Mouse (Mus musculus) limb, embryonic 12.5 days (tissue): Measurements from ENCODE around the gene Tecta. TPM values are rescaled to one million over a fixed set of nuclear protein-coding genes. Genes with fewer than 3 reads are reported as not detected.

Experiments used
- ATAC-seq: fragments of 200-750 bp; cut with Nextera tagmentation; 2 replicates; pipeline ENCODE4 v1.8.0; 2017; ENCODE audit warnings: low read depth, moderate TSS enrichment; ENCODE audit not compliant: insufficient number of reproducible peaks, insufficient read depth, low FRiP score, low TSS enrichment
- H3K27ac ChIP-seq: fragments of 300-500 bp; sonication (generic); 2 replicates; pipeline ENCODE4 v1.5.1; 2016; ENCODE audit warnings: mild to moderate bottlenecking, moderate library complexity
- H3K27me3 ChIP-seq: fragments of 300-500 bp; sonication (generic); 2 replicates; pipeline ENCODE4 v1.6.1; 2016; ENCODE audit warnings: mild to moderate bottlenecking, moderate library complexity
- H3K36me3 ChIP-seq: fragments of 300-500 bp; sonication (generic); 2 replicates; pipeline ENCODE4 v1.6.1; 2016; ENCODE audit warnings: mild to moderate bottlenecking, moderate library complexity
- H3K4me1 ChIP-seq: fragments of 300-500 bp; sonication (generic); replicated peaks from 2 replicates; pipeline ENCODE4 v1.6.1; 2016
- H3K4me2 ChIP-seq: fragments of 300-500 bp; sonication (generic); 2 replicates; pipeline ENCODE4 v1.6.1; 2016; ENCODE audit warnings: mild to moderate bottlenecking, moderate library complexity
- H3K4me3 ChIP-seq: fragments of 300-500 bp; sonication (generic); replicated peaks from 2 replicates; pipeline ENCODE4 v1.5.1; 2016; ENCODE audit warnings: mild to moderate bottlenecking
- H3K9ac ChIP-seq: fragments of 300-500 bp; sonication (generic); replicated peaks from 2 replicates; pipeline ENCODE4 v1.6.1; 2016; ENCODE audit warnings: mild to moderate bottlenecking, moderate library complexity
- H3K9me3 ChIP-seq: fragments of 300-500 bp; sonication (generic); 2 replicates; pipeline ENCODE4 v1.6.1; 2016; ENCODE audit warnings: mild to moderate bottlenecking, moderate library complexity
- WGBS: fragments of 180-500 bp; shearing (Covaris S2); methylation state at CpG from one replicate; pipeline ENCODE4 v1.1.7; 2016; 5-methylcytosine and 5-hydroxymethylcytosine counted together
- polyA plus RNA-seq: library from polyadenylated mRNA; unstranded; fragments of >200 nt; fragmentation: Nextera tagmentation; extraction: Ambion mirVana; gene quantifications from 2 replicates; pipeline ENCODE4 v1.2.1, GENCODE M21; 2016

The Tecta gene
- polyA plus RNA-seq, 1 experiment from 2014 or later, result 0.09 TPM

GRCm38 (mm10) chr9:42320616-42321015, 79.1 kb downstream of the Tecta start:
- Histone ChIP-seq H3K9ac (no peak overlapping the region), H3K4me2 (no peak overlapping the region), H3K27me3 (peaks cover 13% of the 10 kb centered on the region), H3K9me3 (no peaks in the 10 kb centered on the region), H3K36me3 (no peaks in the 10 kb centered on the region), H3K4me3 (no peak overlapping the region), H3K27ac (0 out of 2 replicates have a peak overlapping the region, but pooled peaks have one; percentile 29), H3K4me1 (peaks cover 10% of the 10 kb centered on the region; the same call in 1 of the 2 replicates)
- no peak for ATAC-seq
- 91% methylated on average over 7 of the region's 7 CpGs for WGBS

- 89% methylated on average over 9 of the region's 9 CpGs for WGBS
- no peak overlapping the region for H3K4me2 ChIP-seq
- no peaks in the 10 kb centered on the region for H3K36me3 ChIP-seq
- no peak for ATAC-seq
- no peaks in the 10 kb centered on the region for H3K9me3 ChIP-seq
- peaks cover 10% of the 10 kb centered on the region; the same call in 1 of the 2 replicates for H3K4me1 ChIP-seq
- 0 out of 2 replicates have a peak, but pooled peaks cover 4% of the 10 kb centered on the region for H3K27me3 ChIP-seq
- no peak overlapping the region for H3K4me3 ChIP-seq
- H3K27ac ChIP-seq, result no peak overlapping the region
- no peak overlapping the region for H3K9ac ChIP-seq
These were observed 81.2 kb downstream of the Tecta start for GRCm38 (mm10) chr9:42318455-42318987.

- Histone ChIP-seq H3K9ac (no peak overlapping the region), H3K9me3 (no peaks in the 10 kb centered on the region), H3K4me2 (no peak overlapping the region), H3K36me3 (no peaks in the 10 kb centered on the region), H3K4me1 (peaks cover 10% of the 10 kb centered on the region; the same call in 1 of the 2 replicates), H3K27ac (no peak overlapping the region), H3K4me3 (no peak overlapping the region), H3K27me3 (no peaks in the 10 kb centered on the region)
- ATAC-seq, result no peak
- 58% methylated on average over 3 of the region's 3 CpGs for WGBS
These were observed 82.4 kb downstream of the Tecta start for GRCm38 (mm10) chr9:42317337-42317736.

GRCm38 (mm10) chr9:42315816-42316215, 83.9 kb downstream of the Tecta start:
- H3K27me3 ChIP-seq, result no peaks in the 10 kb centered on the region
- H3K4me2 ChIP-seq, result no peak overlapping the region
- peaks cover 10% of the 10 kb centered on the region; the same call in 1 of the 2 replicates for H3K4me1 ChIP-seq
- H3K9ac ChIP-seq, result no peak overlapping the region
- ATAC-seq, result no peak
- H3K4me3 ChIP-seq, result no peak overlapping the region
- no peaks in the 10 kb centered on the region for H3K36me3 ChIP-seq
- H3K27ac ChIP-seq, result no peak overlapping the region
- 73% methylated on average over 3 of the region's 3 CpGs for WGBS
- no peaks in the 10 kb centered on the region for H3K9me3 ChIP-seq

- no peak for ATAC-seq
- Histone ChIP-seq H3K4me3 (no peak overlapping the region), H3K4me1 (peaks cover 10% of the 10 kb centered on the region; the same call in 1 of the 2 replicates), H3K36me3 (no peaks in the 10 kb centered on the region), H3K4me2 (no peak overlapping the region), H3K9ac (no peak overlapping the region), H3K9me3 (no peaks in the 10 kb centered on the region), H3K27me3 (no peaks in the 10 kb centered on the region), H3K27ac (no peak overlapping the region)
- WGBS, result 54% methylated on average over 4 of the region's 4 CpGs
These were observed 84.8 kb downstream of the Tecta start for GRCm38 (mm10) chr9:42314959-42315358.

- H3K27ac ChIP-seq, result no peak overlapping the region
- ATAC-seq, result no peak
- 86% methylated on average over 6 of the region's 6 CpGs for WGBS
These were observed 85.3 kb downstream of the Tecta start for GRCm38 (mm10) chr9:42314388-42314787.

GRCm38 (mm10) chr9:42313872-42314271, 85.9 kb downstream of the Tecta start:
- WGBS, result 13% methylated on average over 3 of the region's 3 CpGs
- Histone ChIP-seq H3K9me3 (no peaks in the 10 kb centered on the region), H3K4me2 (no peak overlapping the region), H3K4me3 (no peak overlapping the region), H3K36me3 (no peaks in the 10 kb centered on the region), H3K4me1 (0 out of 2 replicates have a peak, but pooled peaks cover 3% of the 10 kb centered on the region), H3K27ac (no peak overlapping the region), H3K9ac (no peak overlapping the region), H3K27me3 (no peaks in the 10 kb centered on the region)
- no peak for ATAC-seq

More at GRCm38 (mm10) chr9:42314388-42314787, 85.3 kb downstream of the Tecta start:
- no peaks in the 10 kb centered on the region for H3K36me3 ChIP-seq
- H3K4me3 ChIP-seq, result no peak overlapping the region
- no peak overlapping the region for H3K4me2 ChIP-seq
- no peak overlapping the region for H3K9ac ChIP-seq
- peaks cover 7% of the 10 kb centered on the region; the same call in 1 of the 2 replicates for H3K4me1 ChIP-seq
- no peaks in the 10 kb centered on the region for H3K9me3 ChIP-seq
- H3K27me3 ChIP-seq, result no peaks in the 10 kb centered on the region

GRCm38 (mm10) chr9:42311311-42311710, 88.4 kb downstream of the Tecta start:
- Histone ChIP-seq H3K9me3 (no peaks in the 10 kb centered on the region), H3K36me3 (no peaks in the 10 kb centered on the region), H3K9ac (no peak overlapping the region), H3K27ac (no peak overlapping the region), H3K27me3 (no peaks in the 10 kb centered on the region), H3K4me3 (no peak overlapping the region), H3K4me2 (no peak overlapping the region), H3K4me1 (no peaks in the 10 kb centered on the region)
- 88% methylated on average over 3 of the region's 3 CpGs for WGBS
- ATAC-seq, result no peak

- no peaks in the 10 kb centered on the region for H3K9me3 ChIP-seq
- H3K4me2 ChIP-seq, result no peak overlapping the region
- no peaks in the 10 kb centered on the region for H3K4me1 ChIP-seq
- ATAC-seq, result no peak
- no peak overlapping the region for H3K4me3 ChIP-seq
- no peaks in the 10 kb centered on the region for H3K36me3 ChIP-seq
- no peak overlapping the region for H3K9ac ChIP-seq
- no peak overlapping the region for H3K27ac ChIP-seq
- WGBS, result 86% methylated on average over 4 of the region's 4 CpGs
- no peaks in the 10 kb centered on the region for H3K27me3 ChIP-seq
These were observed 95.8 kb downstream of the Tecta start for GRCm38 (mm10) chr9:42303894-42304293.

- Histone ChIP-seq H3K27ac (no peak overlapping the region), H3K9me3 (no peaks in the 10 kb centered on the region), H3K4me3 (no peak overlapping the region), H3K27me3 (no peaks in the 10 kb centered on the region), H3K9ac (no peak overlapping the region), H3K36me3 (no peaks in the 10 kb centered on the region), H3K4me1 (no peaks in the 10 kb centered on the region), H3K4me2 (no peak overlapping the region)
- WGBS, result 85% methylated on average over 6 of the region's 6 CpGs
- no peak for ATAC-seq
These were observed 98.6 kb downstream of the Tecta start for GRCm38 (mm10) chr9:42301082-42301633.

GRCm38 (mm10) chr9:42296297-42296922, 103.3 kb downstream of the Tecta start:
- H3K4me2 ChIP-seq, result no peak overlapping the region
- WGBS, result 92% methylated on average over 10 of the region's 10 CpGs
- ATAC-seq, result no peak

More at GRCm38 (mm10) chr9:42296297-42296922, 103.3 kb downstream of the Tecta start:
- H3K4me3 ChIP-seq, result no peak overlapping the region
- no peak overlapping the region for H3K27ac ChIP-seq
- H3K27me3 ChIP-seq, result no peaks in the 10 kb centered on the region
- H3K9me3 ChIP-seq, result no peaks in the 10 kb centered on the region
- H3K9ac ChIP-seq, result no peak overlapping the region
- H3K36me3 ChIP-seq, result no peaks in the 10 kb centered on the region
- peaks cover 7% of the 10 kb centered on the region for H3K4me1 ChIP-seq
